Mouse (Mus musculus) lung, postnatal 25 days (tissue): Measurements from ENCODE around the gene Arhgap1.
"Not testable (repeated sequence)": the region's sequence is repeated elsewhere in the genome, so short reads cannot be mapped to it uniquely, and the experiment has no call there.

Source experiments
- DNase-seq: peaks from one replicate; pipeline ENCODE4 v3.0.0; 2022; ENCODE audit warnings: low spot score

Gene Arhgap1

GRCm38 (mm10) chr2:91649553-91650359 lies at the start of gene Arhgap1, which contains the start of gene Zfp408:
TSS of gene Arhgap1 (plus strand) at chr2:91649860.
TSS of gene Zfp408 (minus strand) at chr2:91649791.
- DNase-seq, result peak; percentile 98

- DNase-seq, result no peak
Observed at GRCm38 (mm10) chr2:91600475-91600874, 49.2 kb upstream of the Arhgap1 start.

GRCm38 (mm10) chr2:91602389-91602788 lies 47.3 kb upstream of the Arhgap1 start:
- DNase-seq, result no peak

- DNase-seq, result not testable (repeated sequence)
Observed at GRCm38 (mm10) chr2:91609370-91609769, 40.3 kb upstream of the Arhgap1 start.

GRCm38 (mm10) chr2:91622356-91622755 lies 27.3 kb upstream of the Arhgap1 start:
- no peak for DNase-seq

GRCm38 (mm10) chr2:91623366-91623765 lies 26.3 kb upstream of the Arhgap1 start:
- not testable (repeated sequence) for DNase-seq

- no peak for DNase-seq
Observed at GRCm38 (mm10) chr2:91627486-91627885, 22.2 kb upstream of the Arhgap1 start.

GRCm38 (mm10) chr2:91628171-91628570 lies 21.5 kb upstream of the Arhgap1 start:
- DNase-seq, result no peak

- no peak for DNase-seq
Observed at GRCm38 (mm10) chr2:91629682-91630081, 20.0 kb upstream of the Arhgap1 start.

GRCm38 (mm10) chr2:91630384-91630783 lies 19.3 kb upstream of the Arhgap1 start:
- DNase-seq, result no peak

GRCm38 (mm10) chr2:91631826-91632225 lies 17.8 kb upstream of the Arhgap1 start:
- no peak for DNase-seq

GRCm38 (mm10) chr2:91632316-91632715 lies 17.3 kb upstream of the Arhgap1 start:
- DNase-seq, result no peak

GRCm38 (mm10) chr2:91633334-91633977 lies 16.2 kb upstream of the Arhgap1 start:
- no peak for DNase-seq

GRCm38 (mm10) chr2:91634841-91635240 lies 14.8 kb upstream of the Arhgap1 start:
- DNase-seq, result no peak

GRCm38 (mm10) chr2:91635486-91635885 lies 14.2 kb upstream of the Arhgap1 start:
- no peak for DNase-seq

- no peak for DNase-seq
Observed at GRCm38 (mm10) chr2:91636229-91636628, 13.4 kb upstream of the Arhgap1 start, which contains the start of gene F2. TSS of gene F2 (minus strand) at chr2:91636414.

- DNase-seq, result no peak
Observed at GRCm38 (mm10) chr2:91636727-91637338, 12.8 kb upstream of the Arhgap1 start.

GRCm38 (mm10) chr2:91638931-91639330 lies 10.7 kb upstream of the Arhgap1 start:
- DNase-seq, result no peak

GRCm38 (mm10) chr2:91642825-91643415 lies 6.7 kb upstream of the Arhgap1 start:
- no peak for DNase-seq

GRCm38 (mm10) chr2:91644021-91644420 lies 5.6 kb upstream of the Arhgap1 start:
- DNase-seq, result no peak

- no peak for DNase-seq
Observed at GRCm38 (mm10) chr2:91645354-91645753, 4.3 kb upstream of the Arhgap1 start.

GRCm38 (mm10) chr2:91645811-91646210 lies 3.8 kb upstream of the Arhgap1 start:
- DNase-seq, result no peak
